Mouse (Mus musculus): Measurements from ENCODE around the gene Ddx25.

GRCm38 (mm10) chr9:35508234-35508633, 50.1 kb downstream of the Ddx25 start:
- TF ChIP-seq CHD2 (IDR thresholded peaks at IDR 0.05; ENCODE audit: low read depth, low read length) (no peak), MAFK (IDR thresholded peaks at IDR 0.05; ENCODE audit: insufficient read depth, low read depth, low read length) (no peak), HCFC1 (IDR thresholded peaks at IDR 0.05; ENCODE audit: borderline replicate concordance, insufficient read depth, low read length) (no peak)

Data from ES-E14 (cell line).